Mouse (Mus musculus) spleen, adult 18-20 months (tissue): ENCODE measurements around the gene Gpr160.

Experiments used
- DNase-seq, 2 experiments: peaks; one replicate each; pipeline ENCODE4 v3.0.0; 2022; ENCODE audit warnings: mixed read lengths in 2 of 2

Gpr160 gene

DNA sequence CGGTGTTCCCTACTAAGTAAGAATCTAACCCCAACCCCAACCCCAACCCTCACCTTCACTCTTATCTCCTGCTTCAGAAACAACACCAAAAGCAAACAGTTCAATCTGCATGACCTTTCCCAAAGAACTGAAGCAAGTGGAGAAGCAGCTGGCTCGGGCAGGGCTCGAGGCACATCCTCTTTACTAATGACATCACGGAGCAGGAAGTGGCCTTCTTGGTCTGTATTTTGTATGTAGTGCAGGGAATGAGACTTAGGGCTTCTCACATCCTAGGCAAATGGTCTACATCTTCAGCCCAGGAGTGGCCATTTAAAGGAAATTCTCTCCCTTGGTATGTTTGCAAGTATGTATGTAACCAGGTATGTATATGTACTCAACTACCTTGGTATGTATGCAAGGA, 61.4 kb downstream of the Gpr160 start:
- no peak for DNase-seq

DNA sequence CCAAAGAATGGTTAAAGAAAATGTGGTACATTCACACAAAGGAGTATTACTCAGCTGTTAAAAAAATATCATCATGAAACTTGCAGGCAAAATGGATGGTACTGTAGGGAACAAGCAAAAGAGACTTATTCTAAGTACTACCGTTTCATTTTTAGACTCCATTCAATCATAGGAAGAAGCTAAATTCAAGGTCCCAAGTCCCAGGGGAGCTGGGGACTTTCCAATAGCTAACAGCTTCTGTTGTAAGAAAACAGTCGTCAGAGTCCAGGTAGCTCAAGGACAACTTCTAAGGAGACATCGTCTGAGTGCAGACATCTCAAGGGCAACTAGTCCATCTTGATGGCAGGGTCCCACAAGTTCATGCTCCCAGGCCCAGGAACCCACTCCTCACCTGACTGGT, 71.9 kb downstream of the Gpr160 start:
- DNase-seq: no peak

DNA sequence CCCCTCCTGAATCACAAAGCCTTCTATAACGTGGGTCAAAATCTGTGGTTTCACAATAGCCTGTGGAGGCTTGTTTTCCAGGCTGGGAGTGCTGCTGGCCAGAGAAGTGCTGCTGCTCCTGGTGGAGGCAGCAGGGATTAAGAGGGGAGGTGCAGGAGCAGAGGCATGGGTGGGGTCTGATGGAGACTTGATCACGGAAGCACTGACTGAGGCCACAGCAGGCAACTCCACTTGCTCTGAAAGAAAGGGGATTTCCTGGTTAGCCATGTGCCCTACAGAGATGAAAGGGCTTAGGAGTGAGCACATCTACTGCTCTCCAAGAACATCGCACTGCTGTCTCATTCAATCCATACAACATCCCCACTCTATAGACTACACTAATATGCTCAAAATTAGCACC, 74.1 kb downstream of the Gpr160 start:
- DNase-seq: no peak

DNA sequence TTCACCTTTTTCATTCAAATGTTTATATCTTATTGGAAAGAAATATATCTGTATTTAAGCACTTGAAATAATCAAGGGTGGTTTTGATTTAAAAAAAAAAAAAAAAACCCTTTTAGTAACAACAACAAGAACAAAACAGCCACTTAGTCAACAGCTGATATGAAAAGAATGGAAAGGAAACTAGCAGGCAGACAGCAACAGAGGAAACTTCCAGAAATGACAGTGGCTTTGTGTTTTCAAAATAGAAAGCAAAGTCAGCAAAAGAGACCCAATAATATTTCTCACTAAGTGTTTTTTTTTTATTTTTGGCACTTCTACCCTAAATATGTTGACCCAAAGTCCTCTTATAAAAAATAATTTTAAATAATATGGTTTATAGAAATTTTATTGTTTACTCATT, 78.6 kb downstream of the Gpr160 start:
- no peak for DNase-seq
